Mouse (Mus musculus): ENCODE data around the gene Agbl2. TPM values are rescaled to one million over a fixed set of nuclear protein-coding genes. Genes with fewer than 3 reads are reported as not detected.

Agbl2 gene
- total RNA-seq, 1 experiment, result 0.27 TPM

- DNase-seq (ENCODE audit: low read depth, low spot score), result no peak
- H3K4me1 ChIP-seq (ENCODE audit: control insufficient read depth in 2 of 2, insufficient read depth in 2 of 2, low read length in 2 of 2, poor library complexity in 1 of 2), result no peaks in the 10 kb centered on the region
- no peaks in the 10 kb centered on the region for H3K9me3 ChIP-seq (ENCODE audit: control insufficient read depth, insufficient read depth, low read depth, low read length)
- H3K9ac ChIP-seq (ENCODE audit: insufficient read depth, low read depth, low read length, poor library complexity, severe bottlenecking), result no peak overlapping the region
- no peak for TF ChIP-seq CHD2 (IDR thresholded peaks at IDR 0.05; ENCODE audit: low read depth, low read length)
- TF ChIP-seq ZNF384 (IDR thresholded peaks at IDR 0.05; ENCODE audit: low read depth, low read length), result no peak
- no peak for TF ChIP-seq HCFC1 (IDR thresholded peaks at IDR 0.05; ENCODE audit: borderline replicate concordance, insufficient read depth, low read length)
- no peak overlapping the region for H3K27ac ChIP-seq (ENCODE audit: insufficient read depth, low read depth, low read length, poor library complexity, severe bottlenecking)
- no peak overlapping the region for H3K4me3 ChIP-seq (ENCODE audit: insufficient read depth in 1 of 2, low read depth in 1 of 2, low read length in 2 of 2, poor library complexity in 1 of 2, severe bottlenecking in 1 of 2)
- peaks cover 4% of the 10 kb centered on the region; the same call in 1 of the 2 replicates for H3K36me3 ChIP-seq (ENCODE audit: control insufficient read depth, insufficient read depth, low read length, poor library complexity, severe bottlenecking)
- in situ Hi-C loops (cut with MboI; ENCODE audit: low sequenced_read_pairs in 2 of 2, unreplicated experiment in 2 of 2), result no loop called here
These were observed 88.8 kb downstream of the Agbl2 start for GRCm38 (mm10) chr2:90871180-90871961.

- H3K4me3 ChIP-seq (ENCODE audit: insufficient read depth in 1 of 2, low read depth in 1 of 2, low read length in 2 of 2, poor library complexity in 1 of 2, severe bottlenecking in 1 of 2), result no peak overlapping the region
- no peaks in the 10 kb centered on the region for H3K36me3 ChIP-seq (ENCODE audit: control insufficient read depth, insufficient read depth, low read length, poor library complexity, severe bottlenecking)
- in situ Hi-C loops (cut with MboI; ENCODE audit: low sequenced_read_pairs in 2 of 2, unreplicated experiment in 2 of 2), result no loop called here
- H3K4me1 ChIP-seq (ENCODE audit: control insufficient read depth in 2 of 2, insufficient read depth in 2 of 2, low read length in 2 of 2, poor library complexity in 1 of 2), result no peaks in the 10 kb centered on the region
- no peak for TF ChIP-seq HCFC1 (IDR thresholded peaks at IDR 0.05; ENCODE audit: borderline replicate concordance, insufficient read depth, low read length)
- TF ChIP-seq CHD2 (IDR thresholded peaks at IDR 0.05; ENCODE audit: low read depth, low read length), result no peak
- no peak for TF ChIP-seq ZNF384 (IDR thresholded peaks at IDR 0.05; ENCODE audit: low read depth, low read length)
- no peak for TF ChIP-seq ZC3H11A (IDR thresholded peaks at IDR 0.05; ENCODE audit: borderline replicate concordance, low read depth, low read length)
- TF ChIP-seq MAFK (IDR thresholded peaks at IDR 0.05; ENCODE audit: insufficient read depth, low read depth, low read length), result no peak
- DNase-seq (ENCODE audit: low read depth, low spot score), result no peak
- no peaks in the 10 kb centered on the region for H3K9me3 ChIP-seq (ENCODE audit: control insufficient read depth, insufficient read depth, low read depth, low read length)
- H3K9ac ChIP-seq (ENCODE audit: insufficient read depth, low read depth, low read length, poor library complexity, severe bottlenecking), result no peak overlapping the region
- no peak overlapping the region for H3K27ac ChIP-seq (ENCODE audit: insufficient read depth, low read depth, low read length, poor library complexity, severe bottlenecking)
These were observed 91.5 kb downstream of the Agbl2 start for GRCm38 (mm10) chr2:90874025-90874424.

GRCm38 (mm10) chr2:90875239-90875638, 92.7 kb downstream of the Agbl2 start:
- Histone ChIP-seq H3K4me3 (ENCODE audit: insufficient read depth in 1 of 2, low read depth in 1 of 2, low read length in 2 of 2, poor library complexity in 1 of 2, severe bottlenecking in 1 of 2) (no peak overlapping the region), H3K9me3 (ENCODE audit: control insufficient read depth, insufficient read depth, low read depth, low read length) (no peaks in the 10 kb centered on the region), H3K36me3 (ENCODE audit: control insufficient read depth, insufficient read depth, low read length, poor library complexity, severe bottlenecking) (no peaks in the 10 kb centered on the region), H3K4me1 (ENCODE audit: control insufficient read depth in 2 of 2, insufficient read depth in 2 of 2, low read length in 2 of 2, poor library complexity in 1 of 2) (no peaks in the 10 kb centered on the region), H3K9ac (ENCODE audit: insufficient read depth, low read depth, low read length, poor library complexity, severe bottlenecking) (no peak overlapping the region), H3K27ac (ENCODE audit: insufficient read depth, low read depth, low read length, poor library complexity, severe bottlenecking) (no peak overlapping the region)
- TF ChIP-seq CHD2 (IDR thresholded peaks at IDR 0.05; ENCODE audit: low read depth, low read length) (no peak), HCFC1 (IDR thresholded peaks at IDR 0.05; ENCODE audit: borderline replicate concordance, insufficient read depth, low read length) (no peak), ZC3H11A (IDR thresholded peaks at IDR 0.05; ENCODE audit: borderline replicate concordance, low read depth, low read length) (no peak)
- no peak for DNase-seq (ENCODE audit: low read depth, low spot score)
- in situ Hi-C loops (cut with MboI; ENCODE audit: low sequenced_read_pairs in 2 of 2, unreplicated experiment in 2 of 2), result no loop called here

GRCm38 (mm10) chr2:90877584-90878259, 95.2 kb downstream of the Agbl2 start:
- no peak overlapping the region for H3K9ac ChIP-seq (ENCODE audit: insufficient read depth, low read depth, low read length, poor library complexity, severe bottlenecking)
- in situ Hi-C loops (cut with MboI; ENCODE audit: low sequenced_read_pairs in 2 of 2, unreplicated experiment in 2 of 2), result no loop called here
- no peak for TF ChIP-seq ZNF384 (IDR thresholded peaks at IDR 0.05; ENCODE audit: low read depth, low read length)
- no peak for TF ChIP-seq CHD2 (IDR thresholded peaks at IDR 0.05; ENCODE audit: low read depth, low read length)
- no peak for TF ChIP-seq HCFC1 (IDR thresholded peaks at IDR 0.05; ENCODE audit: borderline replicate concordance, insufficient read depth, low read length)
- no peak for TF ChIP-seq ZC3H11A (IDR thresholded peaks at IDR 0.05; ENCODE audit: borderline replicate concordance, low read depth, low read length)
- TF ChIP-seq MAFK (IDR thresholded peaks at IDR 0.05; ENCODE audit: insufficient read depth, low read depth, low read length), result no peak
- H3K9me3 ChIP-seq (ENCODE audit: control insufficient read depth, insufficient read depth, low read depth, low read length), result no peaks in the 10 kb centered on the region
- DNase-seq (ENCODE audit: low read depth, low spot score), result no peak
- H3K36me3 ChIP-seq (ENCODE audit: control insufficient read depth, insufficient read depth, low read length, poor library complexity, severe bottlenecking), result no peaks in the 10 kb centered on the region
- no peaks in the 10 kb centered on the region for H3K4me1 ChIP-seq (ENCODE audit: control insufficient read depth in 2 of 2, insufficient read depth in 2 of 2, low read length in 2 of 2, poor library complexity in 1 of 2)
- no peak overlapping the region for H3K27ac ChIP-seq (ENCODE audit: insufficient read depth, low read depth, low read length, poor library complexity, severe bottlenecking)
- no peak overlapping the region for H3K4me3 ChIP-seq (ENCODE audit: insufficient read depth in 1 of 2, low read depth in 1 of 2, low read length in 2 of 2, poor library complexity in 1 of 2, severe bottlenecking in 1 of 2)

All from ES-E14 (cell line).